Mouse (Mus musculus) erythroid progenitor cell, adult 5-6 weeks (primary cell): Measurements from ENCODE around the gene Btg4. TPM values are rescaled to one million over a fixed set of nuclear protein-coding genes. Genes with fewer than 3 reads are reported as not detected.

ENCODE experiments used
- ATAC-seq: replicated peaks from 2 replicates; pipeline ENCODE4 v1.8.0; 2016; ENCODE audit warnings: moderate number of reproducible peaks, mild to moderate bottlenecking, moderate TSS enrichment, inconsistent platforms; ENCODE audit not compliant: poor library complexity, low FRiP score, severe bottlenecking
- total RNA-seq, 2 experiments: library from RNA; stranded (forward) in 1 of 2; stranded (reverse) in 1 of 2; fragments of 150-400 nt in 1 of 2; fragments of 186-747, 209-891 nt in 1 of 2; gene quantifications; 2 replicates each; pipeline versions ENCODE4 v1.2.3 to v1.2.4; 2015 to 2017; ENCODE audit warnings: low replicate concordance in 2 of 2

The Btg4 gene
- not detected in 2 replicates for total RNA-seq (2015; ENCODE audit: low replicate concordance)
- not detected in 2 replicates for total RNA-seq (2017; ENCODE audit: low replicate concordance)

GRCm38 (mm10) chr9:51060601-51061000 is at the start of gene Btg4:
Gene Btg4, plus strand, starts transcription at chr9:51060901.
- no peak for ATAC-seq

- ATAC-seq, result no peak
These were observed 47.1 kb upstream of the Btg4 start for GRCm38 (mm10) chr9:51013644-51014043.

DNA sequence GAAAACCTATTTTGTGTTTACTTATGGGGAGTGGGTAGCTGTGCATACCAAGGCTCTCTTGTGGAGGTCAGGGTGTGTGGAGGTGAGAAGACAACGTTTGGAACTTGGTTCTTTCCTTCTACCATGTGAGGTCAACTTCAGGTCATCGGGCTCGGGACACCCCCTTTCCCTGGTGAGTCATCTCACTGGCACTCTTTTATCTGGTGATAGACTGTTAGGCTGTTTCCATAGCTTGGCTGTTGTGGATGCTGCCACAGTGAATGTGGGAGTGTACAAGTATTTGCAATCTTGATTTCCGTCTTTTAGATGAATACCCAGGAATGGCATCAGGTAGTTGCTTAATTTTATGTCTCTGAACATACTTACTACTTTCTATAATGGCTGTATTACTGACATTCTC is 45.0 kb upstream of the Btg4 start:
- no peak for ATAC-seq

GRCm38 (mm10) chr9:51019670-51020069 is 41.0 kb upstream of the Btg4 start:
- no peak for ATAC-seq

DNA sequence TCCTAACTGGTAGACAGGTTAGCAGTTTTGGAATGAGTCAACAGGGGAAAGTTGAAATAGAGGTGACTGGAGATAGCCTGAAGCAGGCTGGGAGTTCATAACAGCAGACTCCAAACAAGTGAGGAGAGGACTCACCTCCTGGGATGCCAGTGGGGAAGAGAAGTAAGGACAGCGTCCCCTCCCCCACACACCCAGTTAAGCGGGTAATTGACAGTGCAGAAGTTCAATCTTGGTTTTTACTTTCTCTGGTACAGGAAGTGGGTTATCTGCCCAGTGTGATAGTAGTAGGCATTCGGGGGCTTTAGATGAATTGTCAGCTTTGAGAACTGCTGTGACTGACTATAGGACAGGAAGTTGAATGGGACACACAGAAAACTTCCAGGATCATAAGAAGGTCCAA is 40.4 kb upstream of the Btg4 start:
- no peak for ATAC-seq

GRCm38 (mm10) chr9:51021123-51021795 is 39.4 kb upstream of the Btg4 start:
- ATAC-seq, result no peak

GRCm38 (mm10) chr9:51026952-51027351 is 33.7 kb upstream of the Btg4 start:
- no peak for ATAC-seq

- no peak for ATAC-seq
These were observed 30.6 kb upstream of the Btg4 start for GRCm38 (mm10) chr9:51030147-51030546.

- no peak for ATAC-seq
These were observed 29.1 kb upstream of the Btg4 start for GRCm38 (mm10) chr9:51031603-51032002.

- ATAC-seq, result no peak
These were observed 28.4 kb upstream of the Btg4 start for GRCm38 (mm10) chr9:51032291-51032690.

DNA sequence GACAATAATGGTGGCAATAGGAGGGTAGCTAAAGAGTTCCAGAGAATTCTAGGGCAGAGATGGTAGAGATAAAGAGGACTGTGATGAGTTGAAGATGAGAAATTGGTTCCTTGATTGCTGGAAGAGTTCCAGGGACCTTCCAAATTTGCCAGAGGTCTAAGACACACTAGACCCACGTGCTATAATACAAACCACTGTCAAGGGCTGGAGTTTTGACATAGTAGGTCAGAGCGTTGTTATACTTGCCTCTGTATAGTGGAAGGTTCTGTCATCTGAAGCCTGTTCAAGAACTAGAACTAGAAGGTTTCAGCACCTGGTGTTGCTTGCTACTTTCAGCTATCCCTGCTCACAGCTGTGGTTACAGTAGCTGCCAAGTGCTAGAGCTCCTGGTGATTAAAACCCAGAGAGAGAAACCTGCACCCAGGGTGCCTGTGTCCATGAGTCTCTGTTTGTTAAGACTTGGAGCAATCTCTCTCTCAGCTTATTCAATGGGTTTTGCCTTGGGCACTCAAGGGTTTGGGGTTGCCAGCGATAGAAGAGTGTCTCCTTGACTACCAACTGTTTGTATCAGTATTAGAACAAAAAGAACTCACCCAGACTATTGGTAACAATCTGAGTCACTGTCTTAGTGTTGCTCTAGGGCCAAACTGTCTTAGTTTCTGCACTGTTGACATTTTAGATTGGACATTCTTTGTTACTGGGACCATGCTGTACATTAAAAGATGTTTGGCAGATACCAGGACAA is 27.7 kb upstream of the Btg4 start:
- no peak for ATAC-seq

DNA sequence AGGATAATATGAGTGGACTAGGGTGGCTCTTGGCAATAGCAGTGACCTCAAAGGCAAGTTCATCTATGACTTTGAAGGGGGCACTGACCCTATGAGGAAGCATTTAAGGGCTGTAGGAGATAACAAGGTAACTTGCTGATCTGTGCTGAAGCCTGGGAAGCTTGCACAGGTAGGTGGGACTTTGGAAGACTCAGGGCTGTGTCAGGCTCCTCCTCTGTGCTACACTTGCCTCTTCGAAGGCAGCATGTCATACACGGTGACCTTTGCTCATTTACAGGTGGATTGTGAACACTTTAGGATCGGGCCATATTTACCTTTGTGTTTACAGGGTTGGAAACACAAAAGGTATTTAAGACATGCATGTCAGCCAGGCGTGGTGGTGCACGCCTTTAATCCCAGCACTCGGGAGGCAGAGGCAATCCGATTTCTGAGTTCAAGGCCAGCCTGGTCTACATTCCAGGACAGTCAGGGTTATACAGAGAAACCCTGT is 19.2 kb upstream of the Btg4 start:
- ATAC-seq, result no peak

DNA sequence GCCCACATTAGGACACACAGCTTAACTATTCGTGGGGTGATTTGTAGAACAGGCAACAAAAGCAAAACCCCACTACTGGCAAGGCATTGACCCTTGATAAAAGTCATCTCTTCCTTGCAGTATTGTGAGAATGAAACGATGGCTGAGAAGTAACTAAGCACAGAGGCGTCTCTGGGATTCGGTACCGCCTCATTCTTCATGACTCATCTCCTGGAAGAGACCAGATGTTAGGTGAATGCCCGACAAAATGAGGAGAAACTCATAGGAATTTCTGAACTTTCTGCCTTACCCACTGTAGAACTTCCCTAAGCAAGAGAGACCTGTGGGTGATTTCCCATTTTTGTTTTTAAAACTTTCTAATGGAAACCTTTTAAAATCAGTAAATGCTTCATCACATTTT is 18.6 kb upstream of the Btg4 start:
- ATAC-seq, result no peak

DNA sequence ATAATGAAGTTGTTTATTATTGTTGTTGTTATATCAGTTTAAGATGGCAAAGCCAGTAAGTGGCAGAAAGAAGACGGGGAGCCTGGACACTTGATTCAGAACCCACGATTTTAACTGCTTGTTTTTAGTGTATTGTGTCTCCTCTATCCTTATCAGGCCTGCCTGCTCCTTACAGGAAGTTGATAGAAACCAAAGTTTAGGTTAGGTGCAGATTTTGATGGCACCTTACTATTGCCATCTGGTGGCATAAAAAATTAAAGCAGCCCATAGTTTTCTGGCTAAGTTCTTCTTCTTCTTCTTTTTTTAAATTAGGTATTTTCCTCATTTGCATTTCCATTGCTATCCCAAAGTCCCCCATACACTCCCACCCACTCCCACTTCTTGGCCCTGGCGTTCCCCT is 8.5 kb upstream of the Btg4 start:
- no peak for ATAC-seq

GRCm38 (mm10) chr9:51056360-51057324 is 4.1 kb upstream of the Btg4 start:
- ATAC-seq, result no peak

DNA sequence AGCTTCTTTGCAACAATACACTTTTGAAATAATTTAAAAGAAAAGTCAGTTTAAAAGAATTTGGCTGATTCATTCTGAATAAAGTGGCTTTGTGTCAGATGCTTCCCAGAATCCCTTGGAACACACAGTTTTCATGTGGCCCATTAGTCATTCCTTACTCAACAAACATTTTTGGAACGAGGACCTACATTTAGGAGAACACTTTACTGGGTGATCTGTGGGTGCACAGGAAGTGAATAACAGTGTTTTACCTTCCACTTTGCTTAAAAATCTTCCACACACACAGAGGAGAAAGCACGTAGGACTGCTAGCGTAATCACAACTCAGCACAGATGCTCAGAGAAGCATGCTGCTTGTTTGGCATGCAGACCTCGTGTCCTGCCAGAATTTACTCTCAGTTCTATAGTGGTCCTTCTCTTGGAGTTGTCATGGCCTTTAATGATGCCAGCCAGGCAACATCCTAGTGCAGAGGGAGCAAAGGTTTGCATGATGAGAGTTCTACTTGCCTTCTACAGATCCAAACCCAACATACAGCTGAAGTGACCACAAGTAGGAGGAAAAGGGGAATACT is 1.7 kb upstream of the Btg4 start:
- no peak for ATAC-seq

DNA sequence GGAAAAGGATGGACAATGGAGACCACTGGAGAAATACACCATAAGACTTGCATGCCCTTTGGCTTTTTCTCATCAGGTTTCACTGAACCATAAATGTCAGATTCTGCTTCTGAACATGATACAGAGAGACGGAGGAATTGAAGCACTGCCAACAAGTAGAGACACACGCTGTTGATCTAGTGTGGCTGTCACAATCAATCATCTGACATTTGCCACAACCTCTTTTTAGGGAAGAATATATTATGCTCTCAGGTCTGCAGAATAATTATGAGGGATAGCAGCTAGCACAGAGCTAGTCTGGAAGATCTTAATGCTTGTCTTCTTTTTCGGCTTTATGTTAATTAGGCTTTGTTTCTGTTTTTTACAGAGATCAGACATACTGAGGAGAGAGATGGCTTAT is 7.5 kb downstream of the Btg4 start:
- ATAC-seq, result no peak

DNA sequence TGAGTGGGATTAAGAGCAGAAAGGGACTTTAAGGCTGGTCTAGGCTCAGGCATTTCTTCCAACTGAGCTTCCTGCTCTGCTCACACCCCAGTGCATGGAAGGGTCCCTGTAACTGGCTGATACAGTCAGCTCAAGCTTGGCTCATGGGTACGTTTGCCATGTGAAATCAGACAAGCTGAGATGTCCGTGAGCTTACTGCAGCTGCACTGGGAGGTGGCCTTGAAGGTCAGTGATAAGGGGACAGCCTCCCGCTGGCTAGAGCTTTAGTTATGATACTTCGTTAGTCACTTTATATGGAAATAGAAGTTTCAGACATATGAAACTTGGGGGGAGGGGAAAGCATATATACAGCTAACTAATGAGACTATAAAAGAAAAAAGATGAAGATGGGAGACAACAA is 10.1 kb downstream of the Btg4 start:
- ATAC-seq, result no peak

GRCm38 (mm10) chr9:51075780-51076179 is 15.1 kb downstream of the Btg4 start:
- ATAC-seq, result no peak
